Mouse (Mus musculus): Measurements from ENCODE around the gene Mgat4d.
A peak's percentile ranks its signal among the peaks of the same experiment; 100 is the strongest.
"Not testable (repeated sequence)": the region's sequence is repeated elsewhere in the genome, so short reads cannot be mapped to it uniquely, and the experiment has no call there.

Mgat4d gene

DNA sequence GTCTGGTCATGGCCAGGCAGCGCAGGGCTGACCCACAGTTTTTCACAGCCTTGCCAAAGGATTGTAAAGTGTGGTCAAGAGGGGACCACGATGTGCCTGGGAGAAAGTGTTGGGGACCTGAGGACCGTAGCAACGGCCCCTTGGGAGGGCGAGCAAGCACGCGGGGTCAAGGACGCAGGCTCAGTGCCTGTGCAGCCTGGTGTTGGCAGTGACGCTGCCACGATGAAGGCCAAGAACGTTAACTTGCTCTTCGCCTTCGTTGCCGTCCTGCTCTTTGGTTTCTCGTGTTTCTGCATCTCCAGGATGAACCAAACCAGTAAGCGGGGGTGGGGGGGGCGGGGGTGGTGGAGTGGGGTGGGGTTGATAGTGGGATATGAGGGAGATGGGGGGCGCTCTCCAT, at the start of gene Mgat4d:
Gene Mgat4d (plus strand): TSS at position 209 of the 400 bp plus-strand sequence.
- DNase-seq (ENCODE audit: low spot score), result no peak

DNA sequence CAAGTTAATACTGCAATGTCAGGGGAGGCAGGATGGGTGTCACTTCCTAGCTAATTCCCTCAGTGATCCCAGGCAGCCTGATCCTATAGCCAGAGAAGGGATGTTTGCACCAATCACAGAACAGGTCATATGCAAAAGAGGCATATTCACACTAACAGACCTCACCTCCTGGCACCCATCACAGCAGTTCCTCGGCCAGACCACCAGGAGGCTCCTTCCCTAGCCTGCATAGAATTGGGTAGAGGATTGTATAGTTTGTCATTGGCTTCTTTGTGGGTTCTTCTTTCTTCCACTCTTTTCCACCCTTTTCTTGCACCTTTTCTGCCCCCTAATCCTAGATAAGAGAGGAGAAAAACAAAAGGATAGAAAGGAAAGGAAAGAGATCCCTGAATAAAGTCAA, 48.1 kb upstream of the Mgat4d start:
- no peak for DNase-seq (ENCODE audit: low spot score)

DNA sequence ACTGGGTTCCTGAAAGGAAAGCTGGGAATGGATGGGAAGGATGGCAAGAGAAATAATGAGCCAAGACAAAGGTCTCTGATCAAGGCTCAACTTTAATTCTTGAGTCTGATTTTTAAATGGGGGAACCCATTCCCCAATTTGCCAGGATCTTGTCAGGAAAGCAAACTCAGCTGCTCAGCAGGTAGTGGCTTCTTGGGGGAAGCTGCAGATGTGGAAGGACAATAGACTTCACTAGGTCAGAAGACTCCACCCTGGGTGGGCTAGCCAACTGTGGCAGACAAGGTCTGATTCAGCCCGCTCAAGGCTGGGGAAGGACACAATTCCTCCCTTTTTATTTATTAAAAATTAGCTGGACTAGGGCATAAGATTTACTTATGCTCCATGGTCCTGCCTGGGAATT, 43.3 kb upstream of the Mgat4d start:
- no peak for DNase-seq (ENCODE audit: low spot score)

DNA sequence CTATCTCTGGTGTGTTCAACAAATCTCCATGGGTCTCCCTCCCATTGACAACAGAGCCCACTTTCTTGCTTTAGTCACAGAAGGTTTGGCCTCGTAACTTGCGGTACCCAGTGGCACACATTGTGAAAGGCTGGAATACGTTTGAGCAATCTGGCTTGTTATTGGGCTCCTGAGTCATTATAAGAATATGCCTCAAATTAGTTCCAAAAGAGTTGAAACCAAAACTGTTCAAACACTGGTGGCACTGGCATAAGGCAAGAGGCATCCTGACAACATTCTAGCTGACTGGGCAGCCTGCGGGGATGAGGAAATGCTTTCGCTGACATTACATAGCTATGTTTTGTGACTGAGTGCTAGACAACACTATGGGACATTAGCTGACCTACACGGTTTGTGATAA, 38.4 kb upstream of the Mgat4d start:
- no peak for DNase-seq (ENCODE audit: low spot score)

DNA sequence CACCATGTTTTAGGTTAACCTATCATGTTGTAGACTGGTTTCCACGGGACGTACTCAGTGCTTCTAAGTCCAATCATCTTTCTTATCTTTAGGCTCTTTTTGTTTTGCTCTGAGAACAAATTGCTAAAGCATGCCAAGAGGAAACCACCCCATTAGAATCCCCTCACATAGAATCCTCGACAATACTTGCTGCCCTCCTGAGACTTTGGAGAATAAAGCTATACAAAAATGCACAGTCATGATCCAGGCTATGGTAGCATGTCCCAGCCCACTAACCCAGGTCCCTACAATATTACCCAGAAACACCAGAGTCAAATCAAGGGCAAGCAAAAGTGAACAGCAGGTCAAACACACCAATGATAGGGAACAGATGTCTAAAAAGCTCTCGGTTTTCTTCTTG, 33.2 kb upstream of the Mgat4d start:
- not testable (repeated sequence) for DNase-seq (ENCODE audit: low spot score)

GRCm38 (mm10) chr8:83315691-83316090, 32.6 kb upstream of the Mgat4d start:
- DNase-seq (ENCODE audit: low spot score), result no peak

DNA sequence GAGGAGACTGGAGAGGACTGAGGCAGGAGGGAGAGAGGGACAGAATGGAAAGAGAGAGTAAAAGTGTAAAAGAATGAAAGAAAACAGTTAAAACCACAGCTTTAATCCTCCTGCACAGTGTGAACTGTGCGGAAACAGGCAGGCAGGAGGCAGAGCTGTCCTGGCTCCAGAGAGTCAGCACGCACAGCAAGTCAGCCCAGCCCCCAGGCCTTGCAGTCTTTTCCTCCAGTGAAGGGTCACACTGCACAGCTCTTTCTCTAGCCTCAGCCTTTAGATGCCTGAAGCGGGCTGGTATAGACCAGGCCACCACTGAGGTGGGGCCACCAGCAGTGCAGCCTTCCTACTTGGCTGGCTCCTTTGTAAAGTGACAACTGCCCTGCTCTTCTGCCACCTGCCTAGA, 27.7 kb upstream of the Mgat4d start:
- no peak for DNase-seq (ENCODE audit: low spot score)

DNA sequence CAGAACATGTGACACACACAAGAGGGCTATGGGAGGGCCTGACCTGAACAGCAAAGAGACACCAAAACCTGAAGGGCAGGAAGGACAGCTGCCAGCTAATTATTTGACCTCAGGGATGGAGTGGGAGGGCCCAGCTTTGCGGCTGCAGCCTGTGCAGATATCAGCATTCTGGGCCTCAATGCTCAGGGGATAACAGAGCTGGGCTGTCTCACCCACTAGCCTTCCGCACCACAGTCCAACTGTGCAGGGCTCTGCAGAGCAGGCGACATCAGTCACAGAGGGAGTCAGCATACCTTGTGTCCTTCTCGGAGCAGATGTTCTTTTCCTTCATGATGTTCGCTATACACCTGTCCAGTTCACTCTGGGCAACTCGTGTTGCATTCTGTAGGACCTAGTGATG, 25.9 kb upstream of the Mgat4d start:
- no peak for DNase-seq (ENCODE audit: low spot score)

- DNase-seq (ENCODE audit: low spot score), result no peak
Observed at GRCm38 (mm10) chr8:83323056-83323455, 25.2 kb upstream of the Mgat4d start.

- no peak for DNase-seq (ENCODE audit: low spot score)
Observed at GRCm38 (mm10) chr8:83327889-83328288, 20.4 kb upstream of the Mgat4d start.

- peak; percentile 41 for DNase-seq (ENCODE audit: low spot score)
Observed at GRCm38 (mm10) chr8:83331567-83331898, 16.7 kb upstream of the Mgat4d start.

DNA sequence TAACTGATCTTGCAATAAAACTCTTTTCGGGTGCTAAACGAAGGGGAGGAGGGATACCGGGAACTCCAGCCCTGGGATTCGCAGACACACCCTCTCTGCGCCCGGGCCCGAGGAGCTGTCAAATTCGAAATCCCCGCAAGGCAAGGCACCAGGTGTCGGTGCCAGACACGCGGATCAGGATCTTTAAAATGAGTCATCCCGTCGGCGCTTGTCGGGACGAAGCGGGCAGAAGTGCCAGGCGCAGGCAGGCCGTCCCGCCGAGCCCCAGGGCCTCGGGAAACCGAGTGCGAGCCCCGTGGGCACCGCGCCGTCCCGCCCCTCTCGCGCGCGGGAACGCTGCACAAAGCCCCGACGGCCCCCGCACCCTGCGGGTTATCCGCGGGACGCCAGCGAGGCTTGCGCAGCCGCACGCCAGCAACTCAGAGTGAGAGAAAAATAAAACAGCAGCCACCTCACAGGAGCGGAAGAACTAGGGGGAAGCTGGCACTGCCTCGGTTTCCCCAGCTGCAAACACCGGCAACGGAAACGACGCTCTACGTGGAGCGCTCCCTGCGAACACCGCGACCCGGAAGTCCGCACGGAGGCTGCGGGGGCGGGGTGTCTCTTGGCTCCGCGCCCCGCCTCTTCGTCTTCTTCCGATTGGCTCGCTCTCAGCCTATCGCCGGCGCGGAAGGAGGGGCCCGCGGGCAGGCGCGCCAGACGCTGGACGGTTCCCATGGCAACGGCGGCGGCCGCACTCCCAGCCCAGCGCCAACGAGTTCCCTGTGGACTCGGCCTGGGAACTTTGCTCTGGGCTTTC, 16.2 kb upstream of the Mgat4d start, which contains the start of gene Elmod2:
Gene Elmod2 (minus strand): TSS at position 588 of the 799 bp plus-strand sequence.
- peak; percentile 95 for DNase-seq (ENCODE audit: low spot score)

DNA sequence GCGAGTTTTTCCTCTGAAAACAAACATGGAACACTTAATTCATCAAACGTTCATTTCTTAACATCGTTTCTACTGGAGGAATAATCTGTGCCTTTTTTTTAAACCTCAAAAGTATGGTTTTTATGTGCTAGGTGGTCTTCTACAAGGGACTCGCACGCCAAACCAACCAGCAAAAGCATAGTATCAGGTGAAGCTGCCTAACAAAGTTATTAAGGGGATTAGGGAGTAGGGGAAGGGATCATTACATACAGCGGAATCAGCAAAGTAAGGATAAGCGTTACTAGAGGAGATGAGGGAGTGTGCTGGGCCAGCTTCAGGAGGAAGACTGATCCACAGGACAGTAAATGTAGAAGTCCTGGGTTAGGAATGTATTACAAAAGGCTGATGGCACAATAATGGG, 15.4 kb upstream of the Mgat4d start:
- no peak for DNase-seq (ENCODE audit: low spot score)

DNA sequence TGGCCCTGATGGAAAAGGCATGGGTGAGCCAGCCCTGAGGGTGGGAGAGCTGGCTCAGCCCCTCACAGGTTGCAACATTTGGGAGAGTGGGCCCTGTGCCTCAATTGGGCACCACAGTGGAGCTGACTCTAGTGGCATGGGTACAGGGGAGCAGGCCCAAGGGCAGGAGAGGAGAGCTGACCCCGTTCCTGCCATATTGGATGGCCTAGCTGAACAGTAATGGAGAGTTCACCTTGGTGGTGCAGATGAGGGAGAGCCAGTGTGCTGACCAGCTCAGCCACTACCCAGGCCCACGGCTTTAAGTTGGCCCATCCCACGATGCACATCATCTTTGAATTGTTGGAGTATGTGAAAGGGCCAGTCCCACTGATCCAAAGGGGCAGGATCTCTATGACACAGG, 6.2 kb upstream of the Mgat4d start:
- DNase-seq (ENCODE audit: low spot score), result no peak

DNA sequence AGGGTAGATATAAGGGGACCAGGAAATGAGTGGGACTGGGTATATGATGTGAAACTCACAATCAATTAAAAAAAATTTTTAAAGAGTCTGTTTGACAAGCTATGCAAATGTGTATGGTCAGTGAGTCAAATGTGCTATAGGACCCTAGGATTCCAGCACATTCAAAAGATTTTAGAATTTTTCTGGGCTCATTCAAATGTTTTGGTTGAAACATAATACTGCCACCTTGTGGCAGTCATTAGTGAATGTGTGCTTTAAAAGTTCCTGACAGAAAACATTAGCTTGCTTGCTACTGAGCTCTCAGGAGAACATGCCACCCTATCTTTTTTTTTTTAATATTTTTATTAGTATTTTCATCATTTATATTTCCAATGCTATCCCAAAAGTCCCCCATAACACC, 5.6 kb upstream of the Mgat4d start:
- DNase-seq (ENCODE audit: low spot score), result no peak

DNA sequence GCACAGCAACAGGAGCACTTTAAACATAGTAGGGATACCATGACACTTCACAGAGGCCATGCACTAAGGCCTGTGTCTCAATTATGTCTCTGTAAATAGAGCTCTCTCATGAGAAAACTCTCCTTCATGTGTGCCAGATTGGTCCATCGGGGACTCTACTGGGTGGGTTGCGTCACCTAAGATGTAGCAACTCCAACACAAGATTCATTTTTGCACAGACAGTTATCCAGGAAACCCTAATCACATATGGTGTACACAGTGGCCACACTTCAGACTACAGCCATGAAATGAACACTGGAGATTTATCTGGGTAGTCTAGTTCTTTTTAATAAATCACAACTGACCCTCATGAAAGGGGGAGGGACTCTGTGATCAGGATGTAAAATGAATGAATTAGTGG, 3.0 kb downstream of the Mgat4d start:
- DNase-seq (ENCODE audit: low spot score), result no peak

DNA sequence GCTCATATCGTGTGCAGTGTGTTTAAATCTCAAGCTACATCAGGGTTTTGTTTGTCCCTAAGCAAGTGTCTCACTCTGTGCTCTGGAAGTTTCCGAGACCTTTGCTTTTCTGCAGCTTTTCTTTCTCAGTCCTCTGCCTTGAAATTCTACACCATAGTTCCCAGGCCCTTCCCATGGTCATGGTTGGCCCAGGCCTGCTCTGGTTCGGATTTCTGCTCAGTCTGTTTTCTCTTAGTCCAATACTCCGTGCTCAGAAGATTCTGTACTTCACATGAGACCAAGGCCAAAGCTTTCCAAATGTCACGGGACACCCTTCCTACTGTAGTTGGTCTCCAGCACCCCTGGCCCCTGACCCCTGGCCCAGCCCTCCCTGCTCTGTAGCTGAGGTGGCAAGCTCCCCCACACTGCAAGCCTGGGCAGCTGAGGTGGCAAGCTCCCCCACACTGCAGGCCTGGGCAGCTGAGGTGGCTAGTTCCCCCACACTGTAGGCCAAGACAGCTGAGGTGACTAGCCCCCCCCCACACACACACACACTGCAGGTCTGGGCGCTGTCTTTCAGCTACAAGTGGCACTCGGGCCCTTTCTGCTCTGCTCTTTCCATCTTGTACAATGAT, 15.0 kb downstream of the Mgat4d start:
- DNase-seq (ENCODE audit: low spot score), result no peak

DNA sequence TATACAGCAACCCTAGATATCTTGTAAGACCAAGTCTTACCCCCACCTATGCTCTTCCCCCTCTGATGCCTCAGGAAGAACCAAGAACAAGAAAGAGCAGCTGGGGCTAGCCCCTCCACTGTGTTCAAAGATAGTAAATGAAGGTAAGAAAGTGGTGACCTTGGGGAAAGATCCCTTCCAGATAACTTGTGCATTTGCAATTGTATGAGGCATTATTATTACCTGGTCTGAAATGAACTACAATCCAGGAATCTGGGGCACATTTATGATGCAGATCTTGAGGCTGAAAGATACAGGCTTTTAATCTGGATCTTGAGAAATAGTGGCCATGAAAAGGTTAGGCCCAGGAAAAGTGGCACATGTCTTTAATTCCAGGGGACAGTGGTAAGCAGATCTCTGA, 29.0 kb downstream of the Mgat4d start:
- no peak for DNase-seq (ENCODE audit: low spot score)

- DNase-seq (ENCODE audit: low spot score), result no peak
Observed at GRCm38 (mm10) chr8:83380141-83380540, 31.9 kb downstream of the Mgat4d start.

- no peak for DNase-seq (ENCODE audit: low spot score)
Observed at GRCm38 (mm10) chr8:83381016-83381415, 32.7 kb downstream of the Mgat4d start.

- no peak for DNase-seq (ENCODE audit: low spot score)
Observed at GRCm38 (mm10) chr8:83382850-83383249, 34.6 kb downstream of the Mgat4d start.

DNA sequence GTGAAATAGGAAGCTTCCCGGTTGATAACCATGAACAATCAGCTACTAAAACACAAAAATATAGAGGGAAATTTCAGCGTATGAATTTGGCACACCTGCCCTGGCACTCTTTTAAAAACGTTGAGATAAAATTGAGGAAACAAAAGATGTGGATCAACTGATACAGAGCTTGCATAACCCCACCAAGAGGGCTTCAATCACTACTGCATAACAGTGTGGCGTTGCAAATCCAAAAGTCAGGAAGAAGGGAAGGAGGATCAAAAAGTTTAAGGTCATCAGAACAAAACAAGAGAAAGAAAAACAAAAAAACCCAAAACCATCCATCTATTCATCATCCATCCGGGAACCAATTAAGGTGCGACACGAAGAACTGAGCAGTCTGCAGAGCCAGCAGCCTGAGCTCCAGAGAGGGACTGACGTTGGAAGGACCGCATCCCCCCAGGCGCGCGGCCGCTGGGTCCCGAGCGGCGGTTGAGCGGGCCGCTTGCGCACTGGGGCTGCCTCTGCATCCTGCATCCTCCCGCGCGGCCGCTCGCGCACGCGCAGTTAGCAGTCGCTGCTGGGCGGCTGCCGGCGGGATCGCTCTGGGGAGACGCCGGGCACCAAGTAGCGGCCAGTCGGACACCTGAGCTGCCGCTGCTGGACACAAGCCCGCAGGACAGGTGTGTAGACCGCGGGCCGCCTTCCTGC, 41.2 kb downstream of the Mgat4d start, which contains the start of gene Clgn:
Gene Clgn (plus strand): TSS at position 552 of the 690 bp plus-strand sequence.
- no peak for DNase-seq (ENCODE audit: low spot score)

Measured in c-Kit-positive CD71-positive TER-119-positive erythroid progenitor cells, embryonic 14.5 days (primary cell).